Mouse (Mus musculus) MEL (cell line): ENCODE measurements at regions not wholly inside any gene's neighbourhood (a gene's known extent, or its start where the extent isn't known, plus 50 kb on each side); places are given as distances from the start of the nearest gene placed in this dataset.

ENCODE experiments used
- DNase-seq: peaks from one replicate; pipeline ENCODE4 v3.0.0; 2011; ENCODE audit warnings: low read depth, low spot score
- H3K27ac ChIP-seq: 2 replicates; pipeline ENCODE4 v1.5.1; 2012; ENCODE audit warnings: low read depth, mild to moderate bottlenecking, control low read depth, low read length, moderate library complexity; ENCODE audit not compliant: control insufficient read depth
- H3K27me3 ChIP-seq, 2 experiments: fragments of 150-350 bp in 1 of 2; sonication (generic) in 1 of 2; 2 replicates each; pipeline ENCODE4 v1.6.1; 2012; ENCODE audit warnings: low read length in 2 of 2, mild to moderate bottlenecking in 2 of 2, improper control_type of control experiment in 1 of 2, moderate library complexity in 1 of 2; ENCODE audit not compliant: insufficient read depth in 2 of 2, control insufficient read depth in 1 of 2
- H3K36me3 ChIP-seq, 2 experiments: 2 replicates each; pipeline ENCODE4 v1.6.1; 2012 to 2014; ENCODE audit warnings: low read length in 2 of 2, improper control_type of control experiment in 1 of 2, inconsistent platforms in 1 of 2, mild to moderate bottlenecking in 1 of 2; ENCODE audit not compliant: insufficient read depth in 2 of 2, control insufficient read depth in 1 of 2
- H3K4me1 ChIP-seq, 2 experiments: fragments of 150-350 bp in 1 of 2; sonication (generic) in 1 of 2; 2 replicates each; pipeline ENCODE4 v1.6.1; 2012; ENCODE audit warnings: low read length in 2 of 2, improper control_type of control experiment in 1 of 2, mild to moderate bottlenecking in 1 of 2; ENCODE audit not compliant: insufficient read depth in 2 of 2, control insufficient read depth in 1 of 2
- H3K4me3 ChIP-seq, 2 experiments: fragments of 150-350 bp in 1 of 2; sonication (generic) in 1 of 2; 2 replicates each; pipeline ENCODE4 v1.5.1; 2012; ENCODE audit warnings: low read depth in 2 of 2, low read length in 2 of 2, mild to moderate bottlenecking in 2 of 2, moderate library complexity in 2 of 2, control low read depth in 1 of 2, improper control_type of control experiment in 1 of 2; ENCODE audit not compliant: control insufficient read depth in 1 of 2, insufficient read depth in 1 of 2
- H3K79me2 ChIP-seq: 2 replicates; pipeline ENCODE4 v1.6.1; 2012; ENCODE audit warnings: mild to moderate bottlenecking, low read length, moderate library complexity; ENCODE audit not compliant: control insufficient read depth, poor library complexity, insufficient read depth
- H3K9ac ChIP-seq: 2 replicates; pipeline ENCODE4 v1.6.1; 2012; ENCODE audit warnings: low read depth, mild to moderate bottlenecking, control low read depth, low read length, moderate library complexity; ENCODE audit not compliant: control insufficient read depth, poor library complexity, severe bottlenecking
- H3K9me3 ChIP-seq: fragments of 150-350 bp; sonication (generic); replicated peaks from 2 replicates; pipeline ENCODE4 v1.6.1; 2012; ENCODE audit warnings: mild to moderate bottlenecking, low read length, improper control_type of control experiment, moderate library complexity; ENCODE audit not compliant: insufficient read depth
- BHLHE40 ChIP-seq: IDR thresholded peaks from 2 replicates; pipeline ENCODE4 v1.6.1; 2012; ENCODE audit warnings: low read depth, mild to moderate bottlenecking, inconsistent platforms, low read length, improper control_type of control experiment, borderline replicate concordance
- CHD1 ChIP-seq: IDR thresholded peaks from 2 replicates; pipeline ENCODE4 v1.6.1; 2012; ENCODE audit warnings: low read depth, mild to moderate bottlenecking, inconsistent platforms, low read length, improper control_type of control experiment
- CHD2 ChIP-seq: IDR thresholded peaks from 2 replicates; pipeline ENCODE4 v1.6.1; 2011; ENCODE audit warnings: low read length, improper control_type of control experiment
- CTCF ChIP-seq, 3 experiments: IDR thresholded peaks in 2 of 3; conservative IDR thresholded peaks in 1 of 3; 2 replicates each; pipeline ENCODE4 v1.5.1; 2011 to 2012; ENCODE audit warnings: low read length in 3 of 3, low read depth in 2 of 3, mild to moderate bottlenecking in 2 of 3, improper control_type of control experiment in 1 of 3, inconsistent platforms in 1 of 3, mixed read lengths in 1 of 3, moderate library complexity in 1 of 3; ENCODE audit not compliant: control insufficient read depth in 1 of 3, insufficient read depth in 1 of 3, poor library complexity in 1 of 3, severe bottlenecking in 1 of 3
- E2F4 ChIP-seq: IDR thresholded peaks from 2 replicates; pipeline ENCODE4 v1.6.1; 2011; ENCODE audit warnings: low read depth, low read length, improper control_type of control experiment, borderline replicate concordance
- ELF1 ChIP-seq: IDR thresholded peaks from 2 replicates; pipeline ENCODE4 v1.6.1; 2014; ENCODE audit warnings: low read depth, mild to moderate bottlenecking, inconsistent platforms, low read length, improper control_type of control experiment, moderate library complexity
- ETS1 ChIP-seq: IDR thresholded peaks from 2 replicates; pipeline ENCODE4 v1.6.1; 2012; ENCODE audit warnings: low read depth, mild to moderate bottlenecking, inconsistent platforms, low read length, improper control_type of control experiment, moderate library complexity
- HCFC1 ChIP-seq: IDR thresholded peaks from 2 replicates; pipeline ENCODE4 v1.6.1; 2012; ENCODE audit warnings: low read depth, mild to moderate bottlenecking, inconsistent platforms, low read length, improper control_type of control experiment, moderate library complexity
- MAFK ChIP-seq: IDR thresholded peaks from 2 replicates; pipeline ENCODE4 v1.6.1; 2011; ENCODE audit warnings: low read depth, mild to moderate bottlenecking, low read length, improper control_type of control experiment, borderline replicate concordance
- MAX ChIP-seq: IDR thresholded peaks from 2 replicates; pipeline ENCODE4 v1.6.1; 2011; ENCODE audit warnings: low read length, improper control_type of control experiment
- MAZ ChIP-seq: IDR thresholded peaks from 2 replicates; pipeline ENCODE4 v1.6.1; 2012; ENCODE audit warnings: low read depth, mild to moderate bottlenecking, inconsistent platforms, low read length, improper control_type of control experiment
- MEF2A ChIP-seq: IDR thresholded peaks from 2 replicates; pipeline ENCODE4 v1.6.1; 2014; ENCODE audit warnings: low read depth, mild to moderate bottlenecking, inconsistent platforms, low read length, improper control_type of control experiment; ENCODE audit not compliant: poor library complexity, insufficient replicate concordance, severe bottlenecking; ENCODE audit errors: extremely low read depth
- MXI1 ChIP-seq: IDR thresholded peaks from 2 replicates; pipeline ENCODE4 v1.6.1; 2011; ENCODE audit warnings: mild to moderate bottlenecking, low read depth, low read length, improper control_type of control experiment
- MYC ChIP-seq: IDR thresholded peaks from 2 replicates; pipeline ENCODE4 v1.6.1; 2011; ENCODE audit warnings: low read depth, mild to moderate bottlenecking, low read length, improper control_type of control experiment, moderate library complexity
- NELFE ChIP-seq: IDR thresholded peaks from 2 replicates; pipeline ENCODE4 v1.6.1; 2011; ENCODE audit warnings: low read depth, low read length, improper control_type of control experiment
- POLR2AphosphoS5 ChIP-seq: IDR thresholded peaks from 2 replicates; pipeline ENCODE4 v1.6.1; 2012; ENCODE audit warnings: low read depth, borderline replicate concordance, mild to moderate bottlenecking, inconsistent platforms, low read length, moderate library complexity, mixed read lengths
- RAD21 ChIP-seq: IDR thresholded peaks from 2 replicates; pipeline ENCODE4 v1.6.1; 2011; ENCODE audit warnings: mild to moderate bottlenecking, low read depth, low read length, improper control_type of control experiment
- SIN3A ChIP-seq: IDR thresholded peaks from 2 replicates; pipeline ENCODE4 v1.6.1; 2012; ENCODE audit warnings: low read length, improper control_type of control experiment, inconsistent platforms
- SMC3 ChIP-seq: IDR thresholded peaks from 2 replicates; pipeline ENCODE4 v1.6.1; 2011; ENCODE audit warnings: low read depth, low read length, improper control_type of control experiment
- TBP ChIP-seq: IDR thresholded peaks from 2 replicates; pipeline ENCODE4 v1.8.0; 2011; ENCODE audit warnings: low read depth, low read length, improper control_type of control experiment
- TCF12 ChIP-seq: IDR thresholded peaks from 2 replicates; pipeline ENCODE4 v1.6.1; 2014; ENCODE audit warnings: low read depth, mild to moderate bottlenecking, inconsistent platforms, low read length, improper control_type of control experiment, moderate library complexity
- UBTF ChIP-seq: IDR thresholded peaks from 2 replicates; pipeline ENCODE4 v1.6.1; 2012; ENCODE audit warnings: low read depth, mild to moderate bottlenecking, inconsistent platforms, low read length, improper control_type of control experiment, moderate library complexity, borderline replicate concordance; ENCODE audit not compliant: insufficient read depth
- ZC3H11A ChIP-seq: IDR thresholded peaks from 2 replicates; pipeline ENCODE4 v1.6.1; 2012; ENCODE audit warnings: low read depth, mild to moderate bottlenecking, inconsistent platforms, low read length, improper control_type of control experiment
- ZMIZ1 ChIP-seq: IDR thresholded peaks from 2 replicates; pipeline ENCODE4 v1.6.1; 2012; ENCODE audit warnings: low read depth, mild to moderate bottlenecking, inconsistent platforms, low read length, improper control_type of control experiment, moderate library complexity
- ZNF384 ChIP-seq: IDR thresholded peaks from 2 replicates; pipeline ENCODE4 v1.6.1; 2012; ENCODE audit warnings: low read depth, mild to moderate bottlenecking, inconsistent platforms, low read length, improper control_type of control experiment

GRCm38 (mm10) chr10:23562273-23562885, 211.8 kb upstream of the Eya4 start:
- Histone ChIP-seq H3K9ac (no peak overlapping the region), H3K4me1 (no peaks in the 10 kb centered on the region), H3K9me3 (no peaks in the 10 kb centered on the region), H3K79me2 (no peaks in the 10 kb centered on the region), H3K27ac (no peak overlapping the region), H3K36me3 (no peaks in the 10 kb centered on the region), H3K4me3 (no peak overlapping the region), H3K27me3 (0 out of 4 replicates have a peak, but pooled peaks cover 0 to 1% of the 10 kb centered on the region in 2 experiments)
- DNase-seq, result no peak
- no peak for TF ChIP-seq MEF2A
- no peak for TF ChIP-seq RAD21
- no peak for TF ChIP-seq ZNF384
- no peak for TF ChIP-seq NELFE
- TF ChIP-seq ELF1, result no peak
- TF ChIP-seq BHLHE40, result no peak
- TF ChIP-seq TBP, result no peak
- no peak for TF ChIP-seq ETS1
- no peak for TF ChIP-seq SMC3
- TF ChIP-seq ZMIZ1, result no peak
- TF ChIP-seq UBTF, result no peak
- TF ChIP-seq HCFC1, result no peak
- no peak for TF ChIP-seq MAFK
- TF ChIP-seq CHD2, result no peak
- TF ChIP-seq POLR2AphosphoS5, result no peak
- no peak for TF ChIP-seq TCF12

GRCm38 (mm10) chr10:23559980-23560658, 209.5 kb upstream of the Eya4 start:
- Histone ChIP-seq H3K4me1 (no peaks in the 10 kb centered on the region), H3K9me3 (no peaks in the 10 kb centered on the region), H3K4me3 (no peak overlapping the region), H3K9ac (no peak overlapping the region), H3K27ac (no peak overlapping the region), H3K36me3 (no peaks in the 10 kb centered on the region), H3K27me3 (0 out of 4 replicates have a peak, but pooled peaks cover 0 to 1% of the 10 kb centered on the region in 2 experiments), H3K79me2 (no peaks in the 10 kb centered on the region)
- TF ChIP-seq CTCF (IDR thresholded peaks at IDR 0.05 in 2 of 3, conservative IDR thresholded peaks at IDR 0.05 in 1 of 3; ENCODE audit: control insufficient read depth in 1 of 3, insufficient read depth in 1 of 3, low read depth in 2 of 3, low read length in 3 of 3, poor library complexity in 1 of 3, severe bottlenecking in 1 of 3) (no peak), BHLHE40 (no peak), ZC3H11A (no peak), SIN3A (no peak), UBTF (no peak), MYC (no peak), MAX (no peak), E2F4 (no peak), MXI1 (no peak), TBP (no peak), ETS1 (no peak), MEF2A (no peak), CHD1 (no peak), SMC3 (no peak), MAZ (no peak), TCF12 (no peak)
- no peak for DNase-seq
